Mouse (Mus musculus) heart, embryonic 12.5 days (tissue): ENCODE measurements around the gene Gmnc. TPM values are rescaled to one million over a fixed set of nuclear protein-coding genes. Genes with fewer than 3 reads are reported as not detected.

Experiments used
- ATAC-seq: fragments of 200-750 bp; cut with Nextera tagmentation; 2 replicates; pipeline ENCODE4 v1.8.0; 2017; ENCODE audit warnings: moderate TSS enrichment, moderate library complexity; ENCODE audit not compliant: insufficient number of reproducible peaks, low FRiP score
- H3K27ac ChIP-seq: fragments of 300-500 bp; sonication (generic); 2 replicates; pipeline ENCODE4 v1.5.1; 2016; ENCODE audit warnings: mild to moderate bottlenecking, moderate library complexity; ENCODE audit not compliant: poor library complexity, severe bottlenecking
- H3K27me3 ChIP-seq: fragments of 300-500 bp; sonication (generic); replicated peaks from 2 replicates; pipeline ENCODE4 v1.6.1; 2016; ENCODE audit warnings: mild to moderate bottlenecking, moderate library complexity
- H3K36me3 ChIP-seq: fragments of 300-500 bp; sonication (generic); 2 replicates; pipeline ENCODE4 v1.6.1; 2016; ENCODE audit warnings: mild to moderate bottlenecking, moderate library complexity
- H3K4me1 ChIP-seq: fragments of 300-500 bp; sonication (generic); replicated peaks from 2 replicates; pipeline ENCODE4 v1.6.1; 2016; ENCODE audit warnings: mild to moderate bottlenecking
- H3K4me2 ChIP-seq: fragments of 300-500 bp; sonication (generic); 2 replicates; pipeline ENCODE4 v1.6.1; 2016; ENCODE audit warnings: mild to moderate bottlenecking, moderate library complexity
- H3K4me3 ChIP-seq: fragments of 300-500 bp; sonication (generic); 2 replicates; pipeline ENCODE4 v1.5.1; 2016; ENCODE audit warnings: mild to moderate bottlenecking
- H3K9ac ChIP-seq: fragments of 300-500 bp; sonication (generic); 2 replicates; pipeline ENCODE4 v1.6.1; 2016; ENCODE audit warnings: mild to moderate bottlenecking, moderate library complexity
- H3K9me3 ChIP-seq: fragments of 300-500 bp; sonication (generic); replicated peaks from 2 replicates; pipeline ENCODE4 v1.6.1; 2016; ENCODE audit warnings: mild to moderate bottlenecking, moderate library complexity
- WGBS: fragments of 180-500 bp; shearing (Covaris S2); methylation state at CpG from one replicate; pipeline ENCODE4 v1.1.7; 2016; 5-methylcytosine and 5-hydroxymethylcytosine counted together
- polyA plus RNA-seq: library from polyadenylated mRNA; unstranded; fragments of >200 nt; fragmentation: Nextera tagmentation; extraction: Ambion mirVana; gene quantifications from 2 replicates; pipeline ENCODE4 v1.2.1, GENCODE M21; 2016

The Gmnc gene
- not detected in 2 replicates for polyA plus RNA-seq

DNA sequence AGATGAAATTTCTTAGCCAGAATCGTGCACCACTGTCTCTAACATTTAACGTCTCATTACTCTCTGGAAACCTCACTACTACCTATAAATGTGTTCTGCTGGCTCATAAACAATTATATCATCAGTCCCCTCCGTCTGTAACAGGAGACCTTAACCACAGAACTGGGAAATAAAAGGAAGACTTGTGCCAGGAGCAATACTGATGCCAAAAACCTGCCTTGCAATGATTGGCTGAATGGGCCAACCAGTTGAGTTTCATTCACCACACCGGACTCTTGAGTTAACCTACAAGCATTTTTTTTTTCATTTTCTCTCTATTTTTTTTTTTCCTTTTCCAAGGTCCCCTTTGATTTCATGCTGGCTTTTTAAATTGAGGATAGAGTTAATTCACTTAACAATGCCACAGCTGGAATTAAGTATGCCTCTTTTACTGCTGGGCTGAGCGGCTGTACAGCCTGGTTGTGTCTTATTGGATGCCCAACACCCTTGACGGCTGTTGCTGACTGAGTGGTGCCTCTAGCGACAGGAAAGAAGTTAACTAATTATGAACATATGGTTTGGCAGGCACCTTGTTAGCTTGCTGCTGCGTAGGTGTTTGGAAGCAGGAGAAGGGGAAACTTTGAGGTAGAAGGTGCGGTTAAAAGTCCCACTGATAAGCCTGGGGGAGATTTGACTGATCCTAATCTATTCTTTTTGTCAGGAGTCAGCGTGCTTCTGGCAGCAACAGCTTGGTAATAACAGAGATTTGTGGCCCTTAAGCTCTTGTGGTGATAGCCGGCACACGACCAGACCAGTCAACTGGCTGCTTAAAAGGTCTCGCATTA, at the start of gene Gmnc:
TSS of gene Gmnc (minus strand) at position 176 of the 824 bp plus-strand sequence.
- WGBS: 57% methylated on average over 13 of the region's 13 CpGs
- ATAC-seq: no peak
- Histone ChIP-seq H3K4me1 (no peaks in the 10 kb centered on the region), H3K9ac (no peak within 1 kb of the TSS), H3K9me3 (no peaks in the 10 kb centered on the region), H3K4me3 (no peak within 1 kb of the TSS), H3K4me2 (no peak within 1 kb of the TSS), H3K36me3 (no peaks in the 10 kb centered on the region), H3K27ac (no peak within 1 kb of the TSS), H3K27me3 (no peaks in the 10 kb centered on the region)

DNA sequence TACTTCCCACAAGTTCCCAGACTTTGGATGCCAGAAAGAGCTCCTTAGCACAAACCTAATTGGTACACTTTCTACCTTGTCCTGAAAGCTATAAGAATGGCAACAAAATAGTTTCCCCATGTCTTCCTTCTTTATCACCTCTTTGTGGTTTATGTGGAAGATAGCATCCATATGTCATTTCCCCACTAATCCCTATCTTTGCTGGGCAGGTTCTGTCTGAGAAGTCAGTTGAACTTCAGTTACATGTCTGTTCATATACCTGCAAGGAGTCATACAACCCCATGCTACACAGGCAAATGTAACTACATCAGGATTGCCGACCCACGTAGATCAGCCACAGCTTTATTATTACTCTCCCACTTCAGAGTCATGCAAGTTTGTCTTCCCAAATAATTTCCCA, 35.8 kb upstream of the Gmnc start:
- Histone ChIP-seq H3K27ac (no peak overlapping the region), H3K9me3 (no peaks in the 10 kb centered on the region), H3K4me1 (no peaks in the 10 kb centered on the region), H3K4me3 (no peak overlapping the region), H3K4me2 (no peak overlapping the region), H3K27me3 (no peaks in the 10 kb centered on the region), H3K36me3 (no peaks in the 10 kb centered on the region), H3K9ac (no peak overlapping the region)
- WGBS: 77% methylated on average over 2 of the region's 2 CpGs
- no peak for ATAC-seq

DNA sequence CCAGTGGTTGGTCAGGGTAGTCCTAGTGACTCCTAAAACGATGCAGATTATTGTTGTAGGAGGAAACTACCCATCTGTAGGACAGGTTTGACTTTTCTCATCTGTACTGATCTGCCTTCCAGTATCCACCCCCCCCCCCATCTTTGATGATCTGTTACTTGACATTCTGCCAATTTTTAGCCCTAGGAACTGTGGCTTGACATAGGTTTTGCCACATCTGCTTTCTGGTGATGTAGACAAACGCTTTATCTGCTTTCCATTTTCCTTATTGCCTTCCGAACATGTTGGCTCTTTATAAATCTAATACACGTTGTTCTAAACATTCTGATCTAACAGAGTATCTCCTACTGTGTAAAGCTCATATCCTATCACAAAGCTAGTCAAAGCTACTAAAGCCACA, 34.8 kb upstream of the Gmnc start:
- Histone ChIP-seq H3K4me2 (no peak overlapping the region), H3K4me1 (no peaks in the 10 kb centered on the region)
- no peak for ATAC-seq

DNA sequence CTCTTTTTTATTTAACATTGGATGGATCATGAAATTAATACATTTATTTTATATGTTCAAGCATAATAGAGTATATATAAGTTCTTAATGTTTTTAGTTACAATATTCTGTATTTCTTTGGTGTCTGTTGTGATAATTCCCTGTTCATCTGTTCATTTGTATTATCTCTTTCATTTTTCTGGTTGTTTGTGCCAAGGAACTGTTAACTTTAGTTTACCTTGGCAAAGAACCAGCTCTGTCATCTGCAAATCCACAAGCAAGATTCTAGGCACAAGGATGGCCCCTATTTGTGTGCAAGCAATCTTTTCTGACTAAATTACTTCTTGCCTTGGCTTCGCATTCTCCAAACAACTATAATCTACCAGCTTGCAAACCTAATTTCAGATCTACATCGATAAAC, 31.3 kb upstream of the Gmnc start:
- H3K4me1 ChIP-seq: no peaks in the 10 kb centered on the region
- no peaks in the 10 kb centered on the region for H3K36me3 ChIP-seq
- no peak overlapping the region for H3K4me3 ChIP-seq
- H3K4me2 ChIP-seq: no peak overlapping the region
- no peak for ATAC-seq
- H3K27ac ChIP-seq: no peak overlapping the region
- no peaks in the 10 kb centered on the region for H3K27me3 ChIP-seq
- no peaks in the 10 kb centered on the region for H3K9me3 ChIP-seq
- H3K9ac ChIP-seq: no peak overlapping the region
- WGBS: 85% methylated on average over 2 of the region's 2 CpGs

More for the DNA sequence above, 34.8 kb upstream of the Gmnc start:
- WGBS: 77% methylated on average over 4 of the region's 4 CpGs
- H3K27me3 ChIP-seq: no peaks in the 10 kb centered on the region
- no peak overlapping the region for H3K4me3 ChIP-seq
- no peak overlapping the region for H3K9ac ChIP-seq
- H3K27ac ChIP-seq: no peak overlapping the region
- no peaks in the 10 kb centered on the region for H3K36me3 ChIP-seq
- H3K9me3 ChIP-seq: no peaks in the 10 kb centered on the region

DNA sequence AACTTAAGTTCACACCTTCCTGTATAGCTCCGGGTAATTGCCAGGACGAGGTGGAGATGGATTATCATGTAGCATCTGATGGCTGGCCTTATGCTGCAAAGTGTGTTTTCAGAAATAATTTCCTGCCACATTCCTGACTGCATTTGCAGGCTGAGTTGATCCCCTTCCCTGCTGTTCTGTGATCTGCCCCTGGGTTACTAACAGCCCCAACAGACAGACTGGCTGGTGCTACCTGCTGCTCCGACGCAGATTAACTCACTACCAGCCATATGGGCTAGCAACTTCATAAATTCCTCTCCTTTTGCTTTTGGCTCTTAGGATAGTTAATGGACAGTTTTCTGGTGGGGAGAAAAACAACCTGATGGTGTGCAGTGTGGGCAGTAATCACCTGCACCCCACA, 25.9 kb upstream of the Gmnc start:
- Histone ChIP-seq H3K9me3 (no peaks in the 10 kb centered on the region), H3K36me3 (no peaks in the 10 kb centered on the region), H3K4me3 (no peak overlapping the region), H3K4me1 (no peaks in the 10 kb centered on the region), H3K27me3 (no peaks in the 10 kb centered on the region), H3K4me2 (no peak overlapping the region), H3K27ac (no peak overlapping the region), H3K9ac (no peak overlapping the region)
- WGBS: 46% methylated on average over 4 of the region's 4 CpGs
- no peak for ATAC-seq

DNA sequence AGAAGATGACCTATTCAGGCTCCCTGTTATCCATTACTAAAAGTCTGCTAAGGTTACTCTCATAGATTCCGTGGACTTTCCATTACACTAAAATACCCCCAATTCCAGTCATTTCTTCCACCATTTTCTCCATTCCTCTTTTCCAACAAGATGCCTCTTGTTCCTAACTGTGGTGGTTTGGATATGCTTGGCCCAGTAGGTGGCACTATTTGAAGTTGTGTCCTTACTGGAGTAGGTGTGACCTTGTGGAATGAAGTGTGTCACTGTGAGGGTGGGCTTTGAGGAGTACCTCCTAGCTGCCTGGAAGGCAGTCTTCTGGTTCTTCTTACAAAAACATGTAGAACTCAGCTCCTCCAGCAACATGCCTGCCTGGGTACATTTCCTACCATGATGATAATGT, 11.3 kb upstream of the Gmnc start:
- H3K36me3 ChIP-seq: no peaks in the 10 kb centered on the region
- H3K4me3 ChIP-seq: no peak overlapping the region
- no peak overlapping the region for H3K4me2 ChIP-seq
- 0 out of 2 replicates have a peak, but pooled peaks cover 3% of the 10 kb centered on the region for H3K4me1 ChIP-seq
- ATAC-seq: no peak
- H3K9me3 ChIP-seq: no peaks in the 10 kb centered on the region
- H3K9ac ChIP-seq: no peak overlapping the region
- H3K27me3 ChIP-seq: no peaks in the 10 kb centered on the region
- no peak overlapping the region for H3K27ac ChIP-seq
- WGBS: 76% methylated on average over 1 of the region's 1 CpGs

DNA sequence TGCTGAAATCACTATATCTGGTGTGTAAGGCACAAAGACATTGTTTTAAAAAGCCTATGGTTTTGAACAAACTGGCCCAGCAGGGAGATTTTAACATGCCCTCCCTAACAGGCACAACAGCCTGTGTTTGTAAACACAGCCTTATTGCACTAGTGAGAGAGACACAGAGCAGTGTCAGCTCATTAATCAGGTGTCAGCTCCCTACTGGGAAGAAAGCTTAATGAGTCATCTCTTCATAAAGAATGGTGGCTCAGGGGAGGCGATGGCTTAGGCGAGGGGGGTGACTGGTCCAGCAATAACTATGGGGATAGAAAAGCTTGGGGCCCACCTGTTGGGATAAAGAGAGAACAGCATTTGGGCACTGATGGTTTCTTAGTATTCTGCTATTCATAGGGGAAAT, 8.1 kb upstream of the Gmnc start:
- Histone ChIP-seq H3K9ac (no peak overlapping the region), H3K36me3 (no peaks in the 10 kb centered on the region), H3K4me2 (no peak overlapping the region), H3K4me3 (no peak overlapping the region), H3K9me3 (no peaks in the 10 kb centered on the region), H3K27ac (no peak overlapping the region), H3K4me1 (0 out of 2 replicates have a peak, but pooled peaks cover 3% of the 10 kb centered on the region), H3K27me3 (no peaks in the 10 kb centered on the region)
- no peak for ATAC-seq
- 11% methylated on average over 2 of the region's 2 CpGs for WGBS

DNA sequence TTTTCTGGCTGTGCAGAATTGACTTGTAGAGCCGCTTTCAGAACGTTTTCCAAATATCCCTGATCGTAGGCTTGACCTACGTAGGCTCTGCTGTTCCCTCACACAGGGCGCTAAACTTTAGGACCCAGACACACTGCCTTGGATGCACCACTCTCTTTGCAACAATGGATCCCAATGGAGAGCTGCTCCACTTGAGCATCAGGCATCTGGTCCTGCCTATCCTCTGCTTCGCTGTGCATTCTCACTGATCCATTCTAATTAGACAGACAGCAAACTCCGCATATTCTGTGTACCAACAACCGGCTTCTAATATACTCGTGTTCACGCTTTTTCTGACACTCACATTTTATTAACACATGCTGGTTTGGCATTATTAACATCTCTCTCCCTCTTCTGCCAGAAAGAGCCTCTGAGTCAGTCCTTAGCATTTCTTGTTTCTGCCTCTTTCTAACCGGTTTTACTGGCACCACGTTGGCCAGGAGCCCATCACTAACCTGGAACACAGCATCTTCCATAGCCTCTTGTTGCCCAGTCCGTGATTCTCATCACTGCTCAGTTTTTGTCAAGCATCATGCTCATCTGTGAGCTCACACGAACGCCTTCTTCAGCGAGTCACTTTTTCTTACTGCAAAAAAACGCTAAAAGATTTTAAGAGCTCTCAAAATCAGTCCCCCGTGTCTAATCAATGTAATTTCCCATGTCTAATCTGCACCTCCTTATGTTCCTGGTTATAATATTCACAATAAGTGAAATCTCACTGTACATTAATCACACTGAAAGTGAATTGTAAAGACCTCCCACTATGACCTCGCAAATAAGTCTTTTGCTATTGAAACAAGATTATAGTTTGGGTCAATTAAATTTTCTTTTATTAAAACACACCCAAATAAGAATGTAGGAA, 1.8 kb downstream of the Gmnc start:
- WGBS: 76% methylated on average over 19 of the region's 19 CpGs
- ATAC-seq: no peak
- H3K9ac ChIP-seq: no peak overlapping the region
- H3K4me2 ChIP-seq: no peak overlapping the region
- no peak overlapping the region for H3K27ac ChIP-seq
- no peaks in the 10 kb centered on the region for H3K27me3 ChIP-seq
- no peaks in the 10 kb centered on the region for H3K36me3 ChIP-seq
- no peaks in the 10 kb centered on the region for H3K4me1 ChIP-seq
- no peak overlapping the region for H3K4me3 ChIP-seq
- H3K9me3 ChIP-seq: no peaks in the 10 kb centered on the region

DNA sequence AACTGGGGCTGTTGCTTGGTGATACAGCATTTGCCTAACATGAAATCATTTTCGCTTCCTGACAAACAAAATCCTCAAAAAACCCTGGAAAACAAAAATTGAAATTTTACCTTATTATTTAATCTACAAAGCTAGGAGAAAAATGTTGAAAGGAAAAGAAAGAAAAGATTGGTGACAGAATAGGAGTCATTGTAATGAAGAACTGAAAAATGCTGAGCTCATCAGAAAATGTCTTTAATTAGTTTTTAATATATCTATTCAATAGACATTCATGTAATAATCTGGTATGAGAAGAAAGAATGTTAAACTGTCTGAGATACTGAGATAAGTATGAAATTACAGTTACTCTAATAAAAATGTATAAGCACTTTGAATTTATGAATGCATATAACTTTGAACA, 3.3 kb downstream of the Gmnc start:
- no peaks in the 10 kb centered on the region for H3K36me3 ChIP-seq
- H3K4me3 ChIP-seq: no peak overlapping the region
- no peaks in the 10 kb centered on the region for H3K4me1 ChIP-seq
- WGBS: 69% methylated on average over 1 of the region's 1 CpGs
- no peak overlapping the region for H3K9ac ChIP-seq
- H3K4me2 ChIP-seq: no peak overlapping the region
- H3K27ac ChIP-seq: no peak overlapping the region
- H3K27me3 ChIP-seq: no peaks in the 10 kb centered on the region
- ATAC-seq: no peak
- no peaks in the 10 kb centered on the region for H3K9me3 ChIP-seq

DNA sequence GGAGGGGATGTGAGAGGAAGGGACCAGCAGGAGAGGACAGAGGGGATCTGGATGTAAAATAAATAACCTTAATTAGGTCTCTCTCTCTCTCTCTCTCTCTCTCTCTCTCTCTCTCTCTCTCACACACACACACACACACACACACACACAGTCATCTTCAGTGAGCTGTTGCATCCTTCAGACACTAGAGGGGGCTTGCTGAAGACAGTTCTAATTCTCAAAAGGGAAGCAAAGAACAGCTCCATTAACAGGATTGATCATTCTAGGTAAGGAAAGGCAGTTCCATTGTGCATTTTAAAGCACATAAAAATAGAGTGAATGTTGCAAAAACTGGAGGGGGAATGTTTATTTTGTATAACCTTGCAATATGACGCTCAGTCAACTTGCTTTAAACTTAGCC, 5.7 kb downstream of the Gmnc start:
- Histone ChIP-seq H3K4me3 (no peak overlapping the region), H3K27ac (no peak overlapping the region)
- 82% methylated on average over 1 of the region's 1 CpGs for WGBS

DNA sequence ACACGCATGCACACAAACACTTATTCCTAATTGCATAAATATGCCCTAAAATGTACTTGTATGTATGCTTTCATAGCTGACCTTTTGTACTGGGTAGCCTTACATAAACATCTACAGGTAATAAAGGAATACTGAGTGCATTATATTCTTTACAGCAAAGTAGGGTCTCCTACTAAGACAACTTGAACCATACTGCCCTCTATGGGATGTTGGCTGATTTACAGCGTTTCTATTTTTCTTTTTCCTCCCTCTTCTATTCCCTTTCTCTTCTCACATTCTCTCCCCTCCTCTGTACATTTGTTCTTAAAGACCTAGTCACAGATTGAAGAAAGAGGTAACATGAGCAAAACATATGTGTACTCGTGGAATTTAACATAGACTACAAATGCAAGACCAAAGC, 9.3 kb downstream of the Gmnc start:
- 32% methylated on average over 3 of the region's 3 CpGs for WGBS

More for the DNA sequence above, 5.7 kb downstream of the Gmnc start:
- H3K9me3 ChIP-seq: no peaks in the 10 kb centered on the region
- ATAC-seq: no peak
- H3K9ac ChIP-seq: no peak overlapping the region
- no peaks in the 10 kb centered on the region for H3K4me1 ChIP-seq
- H3K4me2 ChIP-seq: no peak overlapping the region
- no peaks in the 10 kb centered on the region for H3K27me3 ChIP-seq
- H3K36me3 ChIP-seq: no peaks in the 10 kb centered on the region

More for the DNA sequence above, 9.3 kb downstream of the Gmnc start:
- Histone ChIP-seq H3K4me2 (no peak overlapping the region), H3K9ac (no peak overlapping the region), H3K27me3 (no peaks in the 10 kb centered on the region), H3K4me3 (no peak overlapping the region), H3K27ac (no peak overlapping the region), H3K36me3 (no peaks in the 10 kb centered on the region), H3K9me3 (no peaks in the 10 kb centered on the region), H3K4me1 (no peaks in the 10 kb centered on the region)
- no peak for ATAC-seq
